Mouse (Mus musculus): ENCODE measurements around the gene Slc22a8.

Gene Slc22a8

DNA sequence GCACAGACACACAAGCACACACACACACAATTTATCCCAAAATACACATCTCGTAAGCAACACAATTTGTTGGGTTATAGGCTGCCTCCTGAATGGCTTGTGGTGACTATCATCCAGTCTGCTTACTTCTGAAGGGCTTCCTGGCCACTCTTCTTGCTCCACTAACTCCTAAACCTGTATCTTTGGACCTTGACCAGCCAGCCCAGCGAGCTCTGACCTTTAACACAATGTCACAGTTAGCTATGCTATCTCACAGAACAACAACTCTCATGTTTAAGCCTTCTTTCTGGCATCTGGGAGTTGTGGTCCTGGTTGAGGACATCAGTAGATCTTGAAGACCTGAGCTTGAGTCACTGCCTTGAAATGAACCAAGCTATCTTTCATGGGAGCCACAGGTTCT lies 8.2 kb downstream of the Slc22a8 start:
- DNase-seq (ENCODE audit: low spot score): no peak

DNA sequence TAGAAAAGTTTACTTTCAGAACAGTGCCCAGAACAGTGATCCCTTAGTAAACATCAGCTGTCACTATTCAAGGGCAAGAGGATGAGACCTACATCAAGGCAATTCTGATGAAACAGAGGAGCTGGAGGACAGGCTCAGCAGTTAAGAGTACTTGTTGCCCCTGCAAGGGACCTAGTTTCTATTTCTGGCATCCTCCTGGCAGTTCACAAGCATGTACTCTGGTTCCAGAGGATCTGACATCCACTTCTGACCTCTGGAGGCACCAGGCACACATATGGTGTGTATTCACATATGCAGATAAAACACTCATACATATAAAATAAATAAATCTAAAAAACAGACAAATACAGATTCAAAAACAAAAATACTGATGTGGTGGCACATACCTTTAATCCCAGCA lies 10.9 kb downstream of the Slc22a8 start:
- DNase-seq (ENCODE audit: low spot score): no peak

DNA sequence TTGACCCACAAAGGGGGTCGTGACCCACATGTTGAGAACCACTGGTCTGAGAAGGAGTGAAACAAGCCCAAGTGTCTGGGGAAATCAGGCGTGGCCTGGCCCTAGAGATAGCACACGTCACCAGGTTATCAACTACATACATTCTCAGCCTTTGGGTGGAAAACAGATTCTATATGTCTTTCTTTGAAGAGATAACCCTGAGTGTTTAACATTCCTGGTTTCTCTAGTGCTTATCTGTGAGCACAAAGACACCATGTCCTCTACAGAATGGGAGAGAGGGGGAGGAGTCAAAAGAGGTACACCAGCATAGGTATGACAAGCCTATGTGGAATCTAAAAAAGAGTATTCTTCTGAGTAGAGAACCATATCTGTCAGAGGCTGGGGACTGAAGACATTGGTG lies 11.9 kb downstream of the Slc22a8 start:
- no peak for DNase-seq (ENCODE audit: low spot score)

DNA sequence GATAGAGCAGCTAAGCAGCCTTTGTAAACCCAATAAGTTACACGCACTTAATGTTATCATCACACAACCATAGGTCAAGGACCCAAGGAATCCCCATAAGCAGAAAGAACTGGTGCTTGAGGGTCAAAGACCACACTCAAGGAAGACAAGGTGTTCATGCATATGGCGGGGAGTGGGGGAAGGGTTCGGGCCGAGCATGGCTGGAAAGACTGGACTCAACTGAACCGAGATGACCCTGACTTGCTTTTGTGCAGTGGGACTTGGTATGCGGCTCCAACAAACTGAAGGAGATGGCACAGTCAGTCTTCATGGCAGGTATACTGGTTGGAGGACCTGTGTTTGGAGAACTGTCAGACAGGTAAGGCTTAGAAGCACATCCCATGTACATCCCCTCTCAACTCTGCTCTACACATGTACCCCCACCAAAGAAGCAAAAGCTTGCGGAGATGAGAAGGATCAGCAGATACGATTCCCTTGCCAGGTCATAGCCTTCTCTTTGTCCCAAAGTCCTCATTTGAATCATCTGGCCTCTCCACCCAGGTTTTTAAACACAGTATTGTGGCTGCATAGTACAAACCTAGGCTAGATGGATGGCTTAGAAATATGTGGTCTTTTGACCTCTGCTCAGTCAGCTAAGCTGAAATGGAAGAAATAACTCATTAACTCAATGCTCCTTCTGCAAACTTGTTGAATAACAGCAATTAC lies 13.6 kb downstream of the Slc22a8 start:
- DNase-seq (ENCODE audit: low spot score): no peak

DNA sequence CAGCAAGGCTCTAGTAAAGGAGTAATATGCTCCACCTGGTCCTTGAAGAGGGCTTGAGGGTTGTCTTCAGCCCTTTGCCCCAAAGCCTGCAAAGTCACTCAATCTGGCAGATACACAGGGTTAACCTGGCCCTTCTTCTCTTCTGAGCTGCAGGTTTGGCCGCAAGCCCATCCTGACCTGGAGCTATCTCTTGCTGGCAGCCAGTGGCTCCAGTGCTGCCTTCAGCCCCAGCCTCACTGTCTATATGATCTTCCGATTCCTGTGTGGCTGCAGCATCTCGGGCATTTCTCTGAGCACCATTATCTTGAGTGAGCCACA lies 14.1 kb downstream of the Slc22a8 start:
- DNase-seq (ENCODE audit: low spot score): no peak

DNA sequence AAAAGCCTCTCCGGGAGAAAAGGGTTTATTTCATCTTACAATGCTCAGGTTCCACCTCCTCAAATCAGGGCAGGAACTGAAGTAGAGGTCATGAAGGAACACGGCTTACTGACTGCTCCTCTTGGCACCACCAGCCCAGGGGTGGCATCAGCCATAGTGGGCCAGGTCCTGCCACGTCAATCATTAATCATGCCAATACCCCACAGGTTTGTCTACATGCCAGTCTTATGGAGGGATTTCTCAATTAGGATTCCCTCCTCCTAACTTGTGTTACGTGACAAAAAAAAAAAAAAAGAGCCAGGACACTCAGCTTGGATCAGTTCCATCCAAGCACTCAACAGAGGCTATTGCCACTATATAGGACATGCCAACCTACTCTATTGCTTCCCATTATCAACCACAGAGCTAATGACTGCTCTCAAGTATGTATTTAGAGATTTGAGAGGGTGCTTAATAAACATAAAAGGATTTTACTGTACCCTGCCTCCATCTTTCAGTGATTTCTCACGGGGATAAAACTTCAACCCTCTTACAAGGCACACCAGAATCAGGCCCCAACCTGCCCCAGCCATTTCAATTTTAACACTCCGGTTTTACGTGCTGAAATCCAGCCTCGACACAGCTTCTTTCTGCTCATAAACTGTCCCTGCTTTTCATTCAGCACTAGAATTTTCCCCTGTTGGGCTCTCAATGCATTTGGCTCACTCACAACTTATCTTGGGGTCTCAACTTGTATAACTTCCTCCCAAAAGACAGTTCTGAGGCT lies 20.5 kb downstream of the Slc22a8 start:
- DNase-seq (ENCODE audit: low spot score): no peak

DNA sequence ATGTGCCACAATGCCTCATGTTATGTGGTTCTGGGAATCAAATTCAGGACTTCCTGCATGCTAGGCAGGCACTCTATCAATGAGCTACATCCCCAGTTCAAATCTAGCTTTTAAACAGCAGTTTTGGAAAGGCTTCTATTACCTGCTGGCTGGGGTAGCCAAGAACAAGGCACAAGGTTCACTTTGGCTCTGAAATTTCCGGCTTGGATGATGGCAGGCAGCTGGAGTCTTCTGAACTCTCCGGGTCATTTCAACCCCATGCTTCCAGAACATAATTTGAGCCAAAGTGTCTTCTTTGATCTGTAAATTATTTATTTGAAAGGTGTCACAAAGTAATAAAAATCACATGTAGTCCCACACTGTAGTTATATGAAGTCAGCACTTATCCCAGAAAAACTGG lies 22.1 kb downstream of the Slc22a8 start:
- no peak for DNase-seq (ENCODE audit: low spot score)

DNA sequence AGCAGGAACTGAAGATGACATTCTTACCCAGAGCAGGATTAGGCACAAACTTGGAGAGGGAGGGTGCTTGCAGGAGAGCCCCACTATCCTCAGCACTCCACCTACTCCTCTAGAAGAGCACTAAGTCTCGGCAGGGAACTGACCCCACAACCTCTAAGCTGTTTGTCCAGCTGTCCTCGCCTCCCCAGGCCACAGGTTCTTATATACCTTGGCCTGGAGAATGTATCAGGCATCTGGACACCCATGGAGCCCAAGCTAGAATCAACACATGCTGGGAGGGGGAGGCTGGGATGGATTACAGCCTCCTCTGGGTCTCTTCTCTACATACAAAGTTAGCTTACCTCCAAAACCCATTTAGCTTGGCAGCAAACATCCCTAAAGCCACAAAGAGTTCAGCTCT lies 23.3 kb downstream of the Slc22a8 start:
- DNase-seq (ENCODE audit: low spot score): no peak

DNA sequence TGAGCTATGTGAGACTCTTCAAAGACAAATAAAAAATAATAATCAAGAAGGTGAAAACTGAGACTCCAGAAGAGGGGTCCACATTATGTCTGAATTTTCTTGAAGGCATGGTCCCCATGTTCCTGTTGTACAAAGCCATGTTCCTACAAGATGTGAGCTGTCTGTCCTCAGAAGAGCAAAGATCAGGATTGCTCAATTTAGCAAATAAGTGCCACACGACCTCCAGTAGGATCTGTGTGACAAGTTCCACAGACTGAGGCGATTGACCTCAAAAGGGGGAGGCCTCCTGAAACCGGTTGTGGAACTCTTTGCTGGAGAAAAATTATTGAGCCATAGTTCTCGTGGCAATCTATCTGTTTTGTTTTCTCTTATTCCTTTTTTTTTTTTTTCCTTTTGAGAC lies 25.3 kb downstream of the Slc22a8 start:
- no peak for DNase-seq (ENCODE audit: low spot score)

DNA sequence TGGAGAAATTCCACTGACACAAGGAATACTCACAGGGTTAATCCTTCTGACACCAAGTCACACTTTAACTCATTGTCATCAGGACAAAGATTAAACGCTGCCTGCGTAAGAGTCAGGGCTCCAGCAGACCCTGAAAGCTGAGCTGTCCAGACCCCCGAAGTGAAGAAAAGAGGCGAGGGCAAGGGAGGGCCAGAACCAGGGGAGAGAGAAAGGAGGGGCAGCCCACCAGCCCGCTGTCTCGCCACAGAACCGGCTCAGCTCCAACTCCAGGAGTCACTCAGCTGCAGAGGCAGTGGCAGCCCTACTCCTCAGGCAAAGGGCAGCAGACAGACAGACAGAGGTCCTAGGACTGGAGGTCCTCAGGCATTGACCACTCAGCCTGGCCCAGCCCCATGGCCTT lies 26.9 kb downstream of the Slc22a8 start, which contains the start of gene Slc22a6:
Gene Slc22a6, plus strand, starts transcription at position 136 of the 400 bp plus-strand sequence.
- DNase-seq (ENCODE audit: low spot score): no peak

DNA sequence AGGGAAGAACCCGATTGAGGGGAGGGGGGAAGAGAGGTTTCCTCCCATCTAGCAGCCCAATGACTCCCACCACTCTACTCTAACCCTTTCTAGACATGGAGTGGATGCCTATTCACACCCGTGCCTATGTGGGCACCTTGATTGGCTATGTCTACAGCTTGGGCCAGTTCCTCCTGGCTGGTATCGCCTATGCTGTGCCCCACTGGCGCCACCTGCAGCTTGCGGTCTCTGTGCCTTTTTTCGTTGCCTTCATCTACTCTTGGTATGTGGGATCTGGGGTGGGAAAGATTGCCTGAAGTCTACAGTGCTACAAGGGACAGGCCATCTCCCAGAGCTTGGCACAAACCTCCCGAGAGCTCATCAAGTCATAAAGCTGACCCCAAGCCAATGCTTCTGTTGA lies 30.0 kb downstream of the Slc22a8 start:
- DNase-seq (ENCODE audit: low spot score): no peak

DNA sequence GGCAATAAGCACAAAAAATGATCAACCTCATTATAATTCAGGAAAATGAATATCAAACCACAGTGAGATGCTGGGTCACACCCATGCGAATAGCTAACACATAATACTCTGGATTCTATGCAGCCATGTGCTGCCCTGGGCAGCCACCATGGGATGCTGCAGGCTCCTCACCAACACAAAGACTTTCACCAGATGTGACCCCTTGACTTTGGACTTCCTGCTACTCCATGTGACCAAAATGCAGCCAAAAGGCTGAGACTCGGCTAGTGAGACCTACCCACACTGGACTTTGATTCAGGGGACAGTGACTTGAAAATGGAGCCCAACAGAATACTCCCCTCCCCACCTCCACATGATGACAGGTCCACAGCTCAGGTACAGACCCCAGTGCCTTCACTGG lies 39.2 kb downstream of the Slc22a8 start:
- DNase-seq (ENCODE audit: low spot score): no peak

DNA sequence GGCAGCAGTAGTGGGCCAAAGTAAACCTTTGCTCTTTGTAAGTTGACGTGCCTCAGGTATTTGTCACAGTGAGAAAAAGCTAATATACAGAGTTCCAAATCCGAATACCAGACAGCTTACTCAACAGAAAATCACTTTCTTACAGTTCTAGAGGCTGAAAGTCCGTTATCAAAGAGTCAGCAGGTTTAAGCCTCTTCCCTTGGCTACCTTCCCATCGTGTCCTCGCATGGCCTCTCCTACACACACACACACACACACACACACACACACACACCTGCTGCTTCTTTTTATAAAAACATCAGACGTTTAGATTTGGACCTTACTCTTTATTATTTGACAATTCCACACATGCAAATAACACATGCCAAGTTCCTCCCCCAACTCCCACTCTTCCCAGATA lies 39.8 kb downstream of the Slc22a8 start:
- no peak for DNase-seq (ENCODE audit: low spot score)

DNA sequence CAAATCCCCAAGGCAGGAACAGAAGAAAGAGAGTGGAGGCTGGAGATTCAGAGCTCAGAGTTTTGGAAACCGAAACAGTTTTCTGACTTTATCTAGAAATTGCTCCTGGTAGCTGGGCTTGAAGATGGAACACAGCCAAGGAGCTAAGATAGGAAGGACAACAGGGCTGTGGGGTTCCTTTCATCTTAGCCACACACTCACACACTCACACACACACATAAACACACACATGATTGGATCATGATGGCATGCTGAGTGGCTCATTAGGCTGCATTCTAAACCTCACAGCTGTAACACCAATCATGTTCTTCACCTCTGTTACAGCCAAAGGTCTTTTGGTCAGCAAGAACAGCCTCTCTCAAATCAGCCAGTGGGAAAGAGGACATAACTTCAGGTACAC lies 41.0 kb downstream of the Slc22a8 start:
- no peak for DNase-seq (ENCODE audit: low spot score)

DNA sequence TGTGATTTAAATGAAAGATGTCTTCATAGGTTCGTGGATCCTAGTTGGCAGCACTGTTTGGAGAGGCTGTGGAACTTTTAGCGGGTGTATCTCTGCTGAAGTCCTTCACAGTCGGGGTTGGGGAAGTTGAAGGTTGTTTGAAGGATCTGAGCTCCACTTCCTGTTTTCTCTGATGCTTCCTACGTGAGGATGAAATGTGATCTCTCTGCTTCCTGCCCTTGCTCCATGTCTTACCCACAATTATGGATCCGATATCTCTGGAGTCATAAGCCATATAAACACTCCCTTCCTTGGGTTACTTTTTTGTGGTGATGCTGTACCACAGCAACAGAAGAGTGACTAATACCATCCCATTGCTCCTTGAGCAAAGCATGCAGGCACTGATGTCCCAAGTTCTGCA lies 51.0 kb downstream of the Slc22a8 start:
- no peak for DNase-seq (ENCODE audit: low spot score)

DNA sequence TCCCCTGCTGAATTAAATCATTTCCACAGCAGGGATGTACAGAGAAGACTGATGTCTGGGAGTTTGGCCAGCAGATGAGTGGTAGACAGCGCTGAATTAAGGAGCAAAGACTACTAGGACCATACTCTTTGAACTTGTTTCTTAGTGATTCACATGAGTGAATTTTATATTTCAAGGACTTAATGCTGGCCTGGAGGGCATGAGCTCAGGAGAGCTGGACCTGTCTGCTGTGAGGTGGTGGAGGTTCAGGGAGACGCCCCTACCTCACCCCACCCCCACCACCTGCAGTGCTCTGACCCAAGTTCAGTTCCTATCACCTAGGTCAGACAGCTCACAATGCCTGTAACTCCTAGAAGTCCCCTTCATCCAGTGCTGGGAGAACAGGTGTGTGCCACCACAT lies 55.3 kb downstream of the Slc22a8 start:
- DNase-seq (ENCODE audit: low spot score): no peak

DNA sequence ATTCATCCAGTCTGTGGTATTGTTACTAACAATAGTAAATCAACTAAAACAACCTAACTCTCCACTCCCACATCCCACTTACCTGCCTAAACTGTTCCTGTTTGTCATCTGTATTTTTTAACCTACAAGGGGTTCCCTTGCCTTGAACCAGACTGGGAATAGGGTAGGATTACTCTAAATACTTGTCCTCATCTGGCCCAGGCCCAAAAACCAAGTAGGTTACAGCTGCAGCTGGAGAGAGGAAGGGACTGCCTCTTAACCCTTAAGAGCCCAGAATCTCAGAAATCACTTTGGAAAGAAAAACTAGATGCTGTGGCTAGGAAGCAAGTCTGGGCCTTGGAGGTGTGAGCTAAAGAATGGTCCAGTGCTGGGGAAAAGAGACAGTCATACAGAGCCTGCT lies 64.8 kb downstream of the Slc22a8 start:
- DNase-seq (ENCODE audit: low spot score): no peak

DNA sequence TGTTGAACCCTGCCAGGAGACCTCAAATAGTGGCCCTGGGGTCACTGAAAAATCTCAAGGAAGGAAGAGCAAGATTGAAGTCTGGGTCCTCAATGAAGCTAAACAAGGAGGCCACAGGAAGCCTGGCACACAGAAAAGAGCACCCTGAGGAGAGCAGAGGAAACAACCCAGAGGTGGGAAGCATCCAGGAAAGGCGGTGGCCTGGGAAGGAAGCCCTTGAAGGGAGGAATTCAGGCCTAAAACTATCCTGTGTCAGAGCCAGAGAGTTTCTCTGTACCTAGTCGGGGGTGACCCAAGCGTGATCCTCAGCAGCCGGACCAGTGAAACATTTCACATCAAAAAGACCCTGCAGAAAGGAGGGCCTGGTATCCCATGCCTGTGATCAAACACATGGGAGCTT lies 65.3 kb downstream of the Slc22a8 start:
- DNase-seq (ENCODE audit: low spot score): no peak
